Mouse (Mus musculus) embryonic fibroblast, embryonic 13.5 days (primary cell): Measurements from ENCODE around the gene Arrb1.

Source experiments
- CTCF ChIP-seq: IDR thresholded peaks from 2 replicates; pipeline ENCODE4 v1.5.1; 2011; ENCODE audit warnings: mild to moderate bottlenecking, control low read depth, low read length, moderate library complexity, borderline replicate concordance; ENCODE audit not compliant: insufficient read depth
- POLR2A ChIP-seq: IDR thresholded peaks from 2 replicates; pipeline ENCODE4 v1.6.1; 2011; ENCODE audit warnings: low read depth, mild to moderate bottlenecking, control low read depth, low read length, moderate library complexity

- TF ChIP-seq CTCF (no peak), POLR2A (no peak)
These were observed 45.6 kb upstream of the Arrb1 start for GRCm38 (mm10) chr7:99489708-99490107.
